Mouse (Mus musculus) thymus, postnatal 4 days (tissue): ENCODE data around the gene Apbb2.

Experiments
- DNase-seq: peaks from one replicate; pipeline ENCODE4 v3.0.0; 2021

The Apbb2 gene

GRCm38 (mm10) chr5:66545573-66546141, 72.9 kb downstream of the Apbb2 start:
- DNase-seq, result no peak

- DNase-seq, result no peak
Measured at GRCm38 (mm10) chr5:66543761-66544160, 74.8 kb downstream of the Apbb2 start.

- DNase-seq, result no peak
Measured at GRCm38 (mm10) chr5:66543344-66543743, 75.2 kb downstream of the Apbb2 start.

GRCm38 (mm10) chr5:66542521-66542920, 76.1 kb downstream of the Apbb2 start:
- no peak for DNase-seq

GRCm38 (mm10) chr5:66541385-66541784, 77.2 kb downstream of the Apbb2 start:
- no peak for DNase-seq

GRCm38 (mm10) chr5:66540246-66540645, 78.3 kb downstream of the Apbb2 start:
- DNase-seq, result no peak

- no peak for DNase-seq
Measured at GRCm38 (mm10) chr5:66537811-66538210, 80.8 kb downstream of the Apbb2 start.

- no peak for DNase-seq
Measured at GRCm38 (mm10) chr5:66536696-66537358, 81.8 kb downstream of the Apbb2 start.

- no peak for DNase-seq
Measured at GRCm38 (mm10) chr5:66535566-66536236, 82.9 kb downstream of the Apbb2 start.

- no peak for DNase-seq
Measured at GRCm38 (mm10) chr5:66533711-66534425, 84.7 kb downstream of the Apbb2 start.

GRCm38 (mm10) chr5:66532827-66533226, 85.8 kb downstream of the Apbb2 start:
- no peak for DNase-seq

- no peak for DNase-seq
Measured at GRCm38 (mm10) chr5:66530361-66530760, 88.2 kb downstream of the Apbb2 start.

- no peak for DNase-seq
Measured at GRCm38 (mm10) chr5:66529631-66530030, 89.0 kb downstream of the Apbb2 start.

- DNase-seq, result no peak
Measured at GRCm38 (mm10) chr5:66528567-66528966, 90.0 kb downstream of the Apbb2 start.

- DNase-seq, result no peak
Measured at GRCm38 (mm10) chr5:66527090-66527489, 91.5 kb downstream of the Apbb2 start.

GRCm38 (mm10) chr5:66525002-66525401, 93.6 kb downstream of the Apbb2 start:
- DNase-seq, result no peak

- no peak for DNase-seq
Measured at GRCm38 (mm10) chr5:66523681-66524503, 94.7 kb downstream of the Apbb2 start.

GRCm38 (mm10) chr5:66521250-66521649, 97.3 kb downstream of the Apbb2 start:
- DNase-seq, result no peak

GRCm38 (mm10) chr5:66519511-66519910, 99.1 kb downstream of the Apbb2 start:
- no peak for DNase-seq

GRCm38 (mm10) chr5:66518411-66519006, 100.1 kb downstream of the Apbb2 start:
- no peak for DNase-seq

- no peak for DNase-seq
Measured at GRCm38 (mm10) chr5:66517503-66517902, 101.1 kb downstream of the Apbb2 start.

GRCm38 (mm10) chr5:66516311-66516710, 102.3 kb downstream of the Apbb2 start:
- no peak for DNase-seq
